Mouse (Mus musculus) gastrocnemius, adult 2 months (tissue): ENCODE results near the gene Mrpl28. TPM values are rescaled to one million over a fixed set of nuclear protein-coding genes. Genes with fewer than 3 reads are reported as not detected.
"Not testable (repeated sequence)": the region's sequence is repeated elsewhere in the genome, so short reads cannot be mapped to it uniquely, and the experiment has no call there.

ENCODE experiments used
- DNase-seq: peaks from one replicate; pipeline ENCODE4 v3.0.0; 2022
- H3K27ac ChIP-seq: fragments of 200-600 bp; 2 replicates; pipeline ENCODE4 v1.8.1; 2022; ENCODE audit warnings: mild to moderate bottlenecking
- H3K4me3 ChIP-seq: fragments of 200-600 bp; 2 replicates; pipeline ENCODE4 v1.8.1; 2022; ENCODE audit warnings: mild to moderate bottlenecking, moderate library complexity
- CTCF ChIP-seq: fragments of 200-600 bp; IDR thresholded peaks from 2 replicates; pipeline ENCODE4 v1.8.1; 2022; ENCODE audit warnings: antibody characterized with exemption, mild to moderate bottlenecking, moderate library complexity
- intact Hi-C: fragments of 180-260 bp; cut with DNase I; formaldehyde crosslinking; loops from one replicate; pipeline ENCODE4 v1.15.1; 2025
- total RNA-seq, 2 experiments: library from RNA; stranded (reverse); gene quantifications; 2 replicates each; pipeline ENCODE4 v1.2.3; 2021

Gene Mrpl28
- total RNA-seq, 2 experiments from 2014 or later: 54.1 to 73.2 TPM

GRCm38 (mm10) chr17:26142796-26143195, 19.5 kb downstream of the Mrpl28 start:
- no peak for TF ChIP-seq CTCF
- H3K4me3 ChIP-seq: no peak overlapping the region
- intact Hi-C loops: no loop called here
- H3K27ac ChIP-seq: no peak overlapping the region
- DNase-seq: no peak

GRCm38 (mm10) chr17:26143386-26143785, 20.1 kb downstream of the Mrpl28 start:
- no peak for TF ChIP-seq CTCF
- no peak overlapping the region for H3K27ac ChIP-seq
- H3K4me3 ChIP-seq: no peak overlapping the region
- intact Hi-C loops: no loop called here
- DNase-seq: no peak

- intact Hi-C loops: no loop called here
- no peak overlapping the region for H3K27ac ChIP-seq
- H3K4me3 ChIP-seq: no peak overlapping the region
- no peak for TF ChIP-seq CTCF
- no peak for DNase-seq
Measured at GRCm38 (mm10) chr17:26149056-26149455, 25.8 kb downstream of the Mrpl28 start.

- Histone ChIP-seq H3K4me3 (no peak overlapping the region), H3K27ac (peak overlapping the region; percentile 46)
- TF ChIP-seq CTCF: no peak
- no peak for DNase-seq
- intact Hi-C loops: no loop called here
Measured at GRCm38 (mm10) chr17:26151886-26152630, 28.8 kb downstream of the Mrpl28 start.

- H3K4me3 ChIP-seq: no peak overlapping the region
- TF ChIP-seq CTCF: no peak
- intact Hi-C loops: no loop called here
- no peak for DNase-seq
- H3K27ac ChIP-seq: peak overlapping the region; percentile 31; the same call in 1 of the 2 replicates
Measured at GRCm38 (mm10) chr17:26162736-26163135, 39.4 kb downstream of the Mrpl28 start.

- intact Hi-C loops: no loop called here
- Histone ChIP-seq H3K27ac (no peak overlapping the region; the same call in 1 of the 2 replicates), H3K4me3 (no peak overlapping the region)
- no peak for TF ChIP-seq CTCF
- DNase-seq: no peak
Measured at GRCm38 (mm10) chr17:26168039-26168438, 44.7 kb downstream of the Mrpl28 start.

GRCm38 (mm10) chr17:26175248-26175647, 51.9 kb downstream of the Mrpl28 start:
- H3K4me3 ChIP-seq, intact Hi-C loops, DNase-seq, H3K27ac ChIP-seq: not testable (repeated sequence)
- TF ChIP-seq CTCF: peak; percentile 30; the same call in 1 of the 2 replicates

Other genes starting within 250 kb of the Mrpl28 start
- gene Mettl26, start 248.4 kb upstream of the Mrpl28 start, total RNA-seq: 10 to 100 TPM; 27.7 to 33.7 TPM
- under 1 TPM; 0.26 to 0.75 TPM for gene Wfikkn1, start 242.6 kb upstream of the Mrpl28 start, total RNA-seq
- 1 to 10 TPM; 8.1 to 9.5 TPM for gene Rab40c, start 203.8 kb upstream of the Mrpl28 start, total RNA-seq
- 10 to 100 TPM; 21.0 to 28.6 TPM for gene Pigq, start 178.6 kb upstream of the Mrpl28 start, total RNA-seq
- gene Nhlrc4, start 178.5 kb upstream of the Mrpl28 start, total RNA-seq: not detected
- not detected for gene A930017K11Rik, start 170.9 kb upstream of the Mrpl28 start, total RNA-seq
- 1 to 10 TPM; 6.0 to 9.4 TPM for gene Capn15, start 137.7 kb upstream of the Mrpl28 start, total RNA-seq
- 10 to 100 TPM; 76.3 to 92.0 TPM for gene Rab11fip3, start 53.9 kb upstream of the Mrpl28 start, total RNA-seq
- gene Decr2, start 33.2 kb upstream of the Mrpl28 start, total RNA-seq: 1 to 10 TPM; 2.1 to 3.0 TPM
- 1 to 10 TPM; 1.6 to 2.5 TPM for gene Nme4, start 27.9 kb upstream of the Mrpl28 start, total RNA-seq
- gene Tmem8, start 10.2 kb upstream of the Mrpl28 start, total RNA-seq: under 1 TPM; 0.67 to 0.92 TPM
- gene Axin1, start 15.2 kb downstream of the Mrpl28 start, total RNA-seq: 10 to 100 TPM; 15.9 TPM
- gene Pdia2, start 75.6 kb downstream of the Mrpl28 start, total RNA-seq: not detected
- under 1 TPM; 0.33 to 0.54 TPM for gene Rgs11, start 79.5 kb downstream of the Mrpl28 start, total RNA-seq
- under 1 TPM; 0.53 to 0.64 TPM for gene Arhgdig, start 84.3 kb downstream of the Mrpl28 start, total RNA-seq
- 10 to 100 TPM; 65.6 to 86.0 TPM for gene Fam234a, start 120.7 kb downstream of the Mrpl28 start, total RNA-seq
- 10 to 100 TPM; 12.6 to 14.5 TPM for gene Luc7l, start 129.4 kb downstream of the Mrpl28 start, total RNA-seq